Mouse (Mus musculus) kidney, postnatal 10 days (tissue): ENCODE measurements at regions not wholly inside any gene's neighbourhood (a gene's known extent, or its start where the extent isn't known, plus 50 kb on each side); places are given as distances from the start of the nearest gene placed in this dataset.

Experiments
- DNase-seq: peaks from one replicate; pipeline ENCODE4 v3.0.0; 2021; ENCODE audit warnings: mixed read lengths

DNA sequence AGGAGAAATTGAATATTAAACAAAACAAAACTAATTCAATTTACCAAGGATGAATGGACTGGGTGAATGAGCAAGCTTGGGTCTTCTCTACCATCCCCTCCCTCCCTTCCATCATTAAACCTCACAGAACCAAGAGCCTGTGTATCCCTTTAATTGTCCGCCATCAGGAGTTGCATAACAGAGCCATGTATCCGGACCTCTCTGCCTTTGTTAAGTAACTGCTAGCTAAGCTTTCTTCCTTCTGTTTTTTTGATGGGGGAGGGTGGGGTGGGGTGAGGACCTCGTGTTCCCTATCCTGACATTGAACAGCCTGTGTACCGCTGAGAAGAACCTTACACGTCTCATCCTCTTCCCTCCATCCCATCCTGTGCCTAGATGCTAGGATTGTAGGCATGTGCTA lies 274.0 kb downstream of the Pmp22 start:
- no peak for DNase-seq

DNA sequence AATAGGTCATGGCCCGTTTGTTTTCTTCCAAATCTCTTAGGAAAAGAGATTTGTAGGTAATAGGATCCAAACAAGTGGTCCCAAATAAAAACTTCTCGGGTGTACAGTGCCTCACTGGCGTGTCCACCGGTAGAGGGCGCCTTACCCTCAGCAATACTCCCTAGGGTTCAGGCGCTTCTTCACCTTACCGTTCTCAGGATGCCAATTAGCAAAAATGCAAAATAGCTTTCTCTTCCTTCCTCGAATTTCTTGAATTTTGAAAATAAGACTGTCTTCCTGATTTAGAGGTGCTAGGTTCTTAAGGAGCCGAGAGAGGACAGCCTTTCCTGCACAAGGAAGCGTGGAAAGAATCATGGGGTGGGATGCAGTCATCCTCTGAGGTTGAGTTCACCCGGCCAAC lies 275.9 kb downstream of the Pmp22 start:
- peak; percentile 89 for DNase-seq

DNA sequence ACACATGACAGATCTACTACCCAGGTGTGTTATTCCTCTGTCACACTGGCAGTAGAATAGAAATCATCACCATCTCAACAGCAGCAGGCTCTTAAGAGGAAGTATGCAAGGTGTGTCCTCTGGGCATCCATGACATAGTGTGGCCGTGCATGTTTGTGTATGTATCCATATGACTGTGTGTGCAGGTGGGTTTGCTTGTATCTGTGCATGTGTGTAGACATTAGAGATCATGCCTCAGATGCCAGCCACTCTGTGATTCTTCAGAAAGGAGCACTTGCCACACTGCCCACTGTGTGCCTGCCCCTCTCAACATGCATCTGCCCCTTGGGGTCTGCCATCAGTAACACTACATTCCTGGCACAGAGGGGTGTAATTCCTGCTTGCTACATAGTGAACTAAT lies 280.6 kb downstream of the Pmp22 start:
- no peak for DNase-seq

DNA sequence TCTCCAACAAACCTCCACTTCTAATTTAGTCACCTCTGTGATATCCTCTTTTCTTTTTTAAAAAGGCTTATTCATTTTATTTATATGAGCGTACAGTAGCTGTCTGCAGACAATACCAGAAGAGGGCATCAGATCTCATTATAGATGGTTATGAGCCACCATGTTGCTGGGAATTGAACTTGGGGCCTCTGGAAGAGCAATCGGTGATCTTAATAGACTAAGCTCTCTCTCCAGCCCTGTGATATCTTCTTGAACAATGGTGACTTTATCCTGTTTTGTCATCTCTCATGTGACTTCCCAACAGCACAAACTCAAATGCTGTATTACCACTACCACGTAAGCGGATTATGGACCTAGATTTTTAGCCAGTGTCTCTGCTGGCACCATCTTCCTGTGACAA lies 282.1 kb downstream of the Pmp22 start:
- DNase-seq = no peak

DNA sequence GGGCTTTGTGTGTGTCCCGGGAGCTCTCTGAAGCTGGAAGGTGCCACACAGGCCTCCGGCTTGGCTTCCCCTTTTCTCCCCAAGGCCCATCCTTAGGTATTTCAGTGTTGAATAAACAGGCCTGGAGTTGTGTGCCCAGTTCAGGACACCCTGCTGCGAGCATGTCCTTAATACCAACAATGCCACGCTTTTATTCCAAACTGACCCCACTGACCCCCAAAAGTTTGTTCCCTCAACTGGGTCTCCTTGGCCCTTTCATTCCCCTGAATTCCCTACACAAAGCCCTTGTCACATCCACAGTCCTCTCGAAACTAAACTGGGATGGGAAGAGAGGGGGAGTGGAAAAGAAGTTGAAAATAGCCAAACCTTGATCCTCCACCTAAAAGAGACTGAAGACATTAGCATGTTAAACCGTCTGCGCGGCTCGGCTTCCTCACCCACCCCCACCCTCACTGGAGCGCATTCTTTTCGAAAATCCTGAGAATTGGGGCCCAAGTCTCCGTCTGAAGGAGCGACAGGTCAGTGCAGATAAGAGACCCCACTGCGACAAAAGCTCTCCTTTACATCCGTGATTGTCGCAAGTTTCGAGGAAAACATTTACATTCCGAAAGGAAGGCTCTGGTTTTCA lies 283.7 kb downstream of the Pmp22 start:
- DNase-seq = no peak

DNA sequence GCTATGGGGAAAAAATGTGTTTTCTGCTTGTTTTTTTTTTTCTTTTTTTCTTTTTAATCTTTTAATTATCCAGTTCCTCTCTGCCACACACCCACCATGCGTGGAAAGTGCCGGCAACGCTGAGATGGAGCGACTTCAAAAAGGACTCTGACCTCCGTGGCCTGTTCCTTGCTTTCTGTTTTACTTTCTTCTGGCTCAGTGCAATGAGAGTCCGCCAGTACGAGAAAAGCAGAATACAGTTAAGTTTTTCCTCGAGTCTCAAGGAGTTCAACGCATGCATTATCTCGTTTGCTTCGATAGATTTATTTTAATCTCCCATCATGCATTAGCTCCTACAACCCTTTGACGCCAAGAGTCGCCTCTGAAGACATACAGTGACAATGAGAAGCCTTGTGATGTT lies 284.3 kb downstream of the Pmp22 start:
- peak; percentile 29 for DNase-seq

DNA sequence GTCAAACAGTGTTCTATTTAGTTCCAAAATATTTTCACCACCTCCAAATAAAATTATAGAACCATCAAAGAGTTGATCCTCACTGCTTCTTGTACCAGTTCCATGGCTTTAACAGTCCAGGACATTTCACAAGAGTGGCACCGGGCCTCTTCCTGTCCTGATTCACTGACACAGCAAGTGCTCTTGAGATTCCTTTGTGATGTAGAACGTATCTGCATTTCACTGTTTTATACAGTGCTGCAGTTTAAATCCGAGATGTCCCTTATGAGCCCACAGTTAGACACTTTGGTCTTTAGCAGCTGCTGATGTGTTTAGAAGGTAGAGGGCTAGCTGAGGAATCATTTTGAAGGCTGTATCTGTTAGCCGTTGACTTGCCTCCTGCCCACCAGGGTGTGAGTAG lies 284.8 kb downstream of the Pmp22 start:
- DNase-seq = no peak

DNA sequence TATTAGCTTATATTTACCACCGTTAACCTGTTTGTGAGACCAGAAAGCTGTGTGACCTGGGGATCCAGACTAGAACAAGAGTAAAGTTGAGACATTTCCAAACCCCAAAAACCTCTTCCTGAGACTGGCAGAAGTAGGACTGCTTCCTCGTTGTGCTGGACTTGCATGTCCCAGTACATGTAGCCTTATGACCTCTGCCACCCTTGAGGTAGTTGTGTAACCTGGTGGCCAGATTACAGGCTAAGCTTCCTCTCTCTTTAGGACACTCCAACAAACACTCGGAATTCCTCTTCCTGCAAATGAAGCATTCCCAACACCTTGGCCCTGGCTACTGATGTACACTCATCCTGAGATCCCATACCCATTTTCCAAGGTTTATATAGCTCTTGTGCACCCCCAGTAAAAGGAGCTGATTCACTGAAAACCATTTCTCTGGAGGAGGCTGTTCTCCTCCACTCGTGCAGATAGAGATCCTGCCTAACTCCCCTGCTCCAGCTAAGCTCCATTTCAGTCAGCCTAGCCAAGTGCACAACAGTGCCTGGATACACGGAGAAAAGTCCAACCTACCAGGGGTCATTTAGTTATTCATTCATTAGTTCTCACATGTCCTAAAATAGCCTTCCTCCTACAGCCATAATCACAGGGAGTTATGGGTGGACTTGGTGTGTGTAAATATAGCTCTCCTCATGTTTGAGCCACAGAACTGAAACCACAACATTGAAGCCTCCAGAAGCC lies 289.4 kb downstream of the Pmp22 start:
- no peak for DNase-seq

DNA sequence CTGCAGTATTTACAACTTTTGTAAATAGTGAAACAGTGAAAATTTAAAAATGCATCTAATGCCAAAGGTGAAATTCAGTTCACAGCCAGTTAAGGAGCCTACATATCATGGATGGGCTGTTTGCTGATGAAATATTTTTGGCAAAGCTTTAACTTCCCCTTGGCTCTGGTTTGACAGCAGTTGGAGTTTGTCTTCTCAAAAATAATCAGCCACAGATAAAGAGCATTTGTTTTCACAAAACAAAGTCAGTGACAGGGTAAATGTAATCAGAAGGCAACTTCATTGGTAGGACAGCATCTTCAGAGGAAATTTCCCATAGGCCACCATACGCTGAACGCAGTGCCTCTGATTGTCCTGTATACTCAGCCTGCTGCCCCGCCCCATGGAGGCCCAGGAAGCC lies 291.6 kb downstream of the Pmp22 start:
- DNase-seq = no peak

DNA sequence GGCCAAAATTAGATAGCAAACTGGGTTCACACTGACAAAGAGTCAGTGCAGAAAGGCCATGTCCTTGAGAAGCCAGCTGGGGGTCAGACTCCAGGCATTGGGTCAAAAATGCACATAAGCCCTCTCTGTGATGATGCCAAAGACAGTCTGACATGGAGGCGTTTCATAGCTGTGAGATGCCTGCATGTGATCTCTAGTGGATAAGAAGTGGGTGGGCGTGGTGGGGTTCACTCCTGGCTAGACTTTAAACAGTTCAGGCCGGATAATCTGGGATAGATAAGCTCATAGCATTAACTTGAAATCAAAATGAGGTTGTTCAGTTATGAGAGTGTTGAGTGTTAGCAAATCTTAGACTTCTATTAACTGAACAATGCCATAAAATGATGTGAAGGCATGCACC lies 293.3 kb downstream of the Pmp22 start:
- DNase-seq = no peak

DNA sequence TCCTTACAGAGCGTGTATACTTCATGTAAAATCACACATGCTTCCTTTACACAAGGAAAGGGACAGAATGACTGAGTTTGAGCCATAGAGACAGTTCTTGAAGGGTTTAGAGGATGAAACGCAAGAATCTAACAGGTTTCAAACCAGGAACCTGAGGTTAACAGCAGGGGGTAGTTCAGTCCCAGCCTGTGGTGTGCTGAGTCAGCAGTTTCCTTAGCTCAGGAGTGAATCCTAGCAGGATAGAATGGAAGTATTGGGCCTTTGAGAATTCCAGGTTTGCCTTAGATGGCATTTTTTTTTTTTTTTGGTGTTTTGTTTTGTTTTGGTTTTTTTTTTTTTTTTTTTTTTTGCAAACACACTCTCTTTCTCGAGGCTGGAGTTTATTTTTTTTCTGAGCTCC lies 295.5 kb downstream of the Pmp22 start:
- DNase-seq = no peak

DNA sequence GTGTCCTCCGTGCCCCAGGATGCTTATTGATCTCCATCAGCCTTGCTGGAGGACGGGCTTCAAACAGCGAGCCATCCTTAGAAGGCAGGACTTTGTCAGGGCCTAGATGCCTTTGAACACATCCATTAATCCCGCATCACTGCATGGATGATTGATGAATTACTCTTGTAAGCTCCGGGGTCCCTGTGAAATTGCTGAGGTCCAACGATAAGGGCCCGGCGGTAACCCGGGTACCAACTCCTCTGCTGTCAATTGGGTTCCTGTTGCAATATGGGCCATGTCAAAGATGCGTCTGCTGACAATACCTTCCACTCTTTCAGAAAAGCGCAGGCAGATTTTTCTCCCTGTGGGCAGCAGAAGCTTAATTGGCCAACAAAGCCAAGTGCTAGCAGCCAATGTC lies 297.0 kb downstream of the Pmp22 start:
- DNase-seq = no peak

DNA sequence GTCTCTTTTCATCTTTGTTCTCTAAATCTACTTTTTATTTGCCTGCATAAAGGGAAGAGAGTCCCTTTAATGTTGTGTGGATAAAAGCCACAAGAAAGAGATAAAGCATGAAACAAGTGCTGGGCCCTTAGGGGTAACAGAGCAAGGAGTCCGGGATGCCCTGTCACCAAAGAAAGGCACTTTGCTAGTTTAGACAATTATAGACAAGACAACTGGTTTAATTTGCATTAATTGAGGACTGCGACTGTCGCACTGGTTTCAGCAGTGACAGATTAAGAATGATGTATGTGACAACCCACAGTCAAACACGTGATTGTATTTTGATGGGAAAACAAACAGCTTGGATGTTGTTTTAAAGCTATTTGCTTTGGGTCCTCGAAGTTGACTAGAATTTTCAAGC lies 325.0 kb downstream of the Pmp22 start:
- DNase-seq = no peak

DNA sequence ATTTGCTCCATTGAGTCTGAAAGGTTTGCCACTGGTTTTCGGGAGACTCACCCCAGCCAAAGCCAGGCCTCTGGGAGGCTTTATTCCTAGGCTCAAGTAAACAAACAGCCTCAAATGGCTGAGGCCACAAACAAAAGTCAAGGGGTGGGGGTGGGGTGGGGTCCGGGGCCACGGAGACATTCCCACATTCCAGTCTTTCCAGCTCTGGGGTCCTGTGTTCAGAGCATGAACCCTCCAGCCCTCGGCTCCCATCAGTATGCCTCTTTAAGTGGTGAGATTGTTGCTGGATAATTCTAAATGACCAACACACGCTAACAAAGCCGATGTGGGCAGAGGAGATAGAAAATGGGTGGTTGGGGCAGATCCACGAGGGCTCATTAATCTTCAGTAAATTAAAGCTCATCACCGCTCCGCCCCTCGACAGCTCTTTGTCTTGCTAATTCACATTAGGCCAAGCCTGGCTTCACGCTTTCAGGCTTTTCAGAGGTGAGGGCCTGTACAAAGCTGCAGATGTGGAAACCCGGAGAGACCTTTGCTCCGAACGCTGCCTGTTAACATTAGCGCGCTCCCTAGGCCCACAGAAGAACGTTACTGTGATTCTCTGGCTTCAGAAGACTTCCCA lies 326.2 kb downstream of the Pmp22 start:
- DNase-seq = no peak

DNA sequence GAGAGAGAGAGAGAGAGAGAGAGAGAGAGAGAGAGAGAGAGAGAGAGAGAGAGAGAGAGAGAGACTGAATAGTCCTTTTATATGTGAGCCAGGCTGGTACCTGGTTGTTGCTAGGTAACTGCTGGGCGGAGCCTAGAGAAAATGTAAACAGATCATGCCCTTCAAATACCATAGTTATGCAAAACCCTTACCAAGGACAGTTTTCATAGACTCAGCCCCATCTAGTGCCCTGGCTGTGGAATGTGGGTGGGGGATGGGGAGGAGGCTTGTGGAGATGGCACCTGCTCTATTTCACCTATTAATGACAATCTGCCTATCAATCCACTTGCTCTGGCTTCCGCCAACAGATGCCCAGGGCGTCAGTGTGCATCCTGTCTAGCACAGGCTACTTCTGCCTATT lies 327.6 kb downstream of the Pmp22 start:
- peak; percentile 14 for DNase-seq

DNA sequence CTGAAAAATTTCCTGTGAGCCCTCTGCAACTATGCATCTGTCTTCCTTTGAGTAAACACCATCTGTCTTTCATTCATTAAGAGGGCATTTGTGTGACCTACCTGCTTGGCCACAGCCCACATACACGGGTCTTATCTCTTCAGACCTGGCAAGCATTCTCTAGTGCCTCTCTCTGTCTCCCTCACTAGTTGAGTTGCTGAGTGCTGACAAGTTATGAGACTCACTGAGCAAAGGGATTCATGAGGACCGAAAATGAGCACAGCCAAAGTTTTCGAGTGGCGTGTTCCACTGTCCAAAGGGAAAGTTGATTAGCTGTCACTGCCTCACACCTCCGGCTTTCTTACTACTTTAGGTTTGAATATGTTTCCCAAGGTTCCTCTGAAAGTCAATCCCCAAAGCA lies 328.5 kb downstream of the Pmp22 start:
- DNase-seq = no peak

DNA sequence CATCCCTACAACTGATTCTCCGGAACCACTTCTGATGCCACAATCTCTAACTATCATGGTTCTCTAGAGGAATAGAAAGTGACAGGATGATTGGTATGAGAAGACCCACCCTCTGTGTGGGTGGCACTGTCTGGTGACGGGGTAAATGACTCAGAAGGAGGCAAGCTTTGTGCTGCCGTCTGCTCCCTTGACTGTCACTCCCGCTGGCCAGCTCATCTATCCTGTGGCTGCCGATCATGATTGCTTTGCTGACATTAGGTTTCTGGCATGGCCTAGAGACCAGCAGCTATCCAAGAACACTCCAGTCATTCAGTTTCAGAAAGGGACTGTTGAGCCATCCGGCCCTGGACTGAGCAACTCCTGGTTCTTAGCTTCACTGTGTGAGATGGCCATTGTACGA lies 331.4 kb downstream of the Pmp22 start:
- no peak for DNase-seq

DNA sequence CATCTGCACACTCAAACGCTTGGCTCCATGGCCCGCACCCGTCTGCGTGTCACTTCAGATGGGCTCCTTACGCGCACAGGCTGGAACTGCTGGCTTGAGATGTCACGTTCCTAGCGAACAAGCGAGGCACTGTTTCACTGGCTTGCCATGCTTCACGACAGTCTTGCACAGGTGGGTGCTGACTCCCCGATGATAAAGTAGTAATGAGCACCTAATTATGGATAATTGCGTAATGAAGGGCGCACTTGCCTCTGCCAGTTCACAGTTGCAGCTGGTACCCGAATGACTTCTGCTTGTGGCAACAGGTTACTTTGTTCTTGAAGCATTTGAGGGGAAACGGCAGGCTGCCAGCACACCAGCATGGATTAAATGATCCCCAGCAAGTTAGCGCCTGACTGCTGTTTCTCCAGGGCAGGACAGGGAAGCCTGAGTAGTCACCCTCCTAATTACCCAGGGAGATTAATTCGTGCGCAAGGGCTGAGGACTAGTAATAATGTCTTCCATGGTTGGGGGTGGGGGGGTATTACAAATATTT lies 335.1 kb downstream of the Pmp22 start:
- peak; percentile 25 for DNase-seq

DNA sequence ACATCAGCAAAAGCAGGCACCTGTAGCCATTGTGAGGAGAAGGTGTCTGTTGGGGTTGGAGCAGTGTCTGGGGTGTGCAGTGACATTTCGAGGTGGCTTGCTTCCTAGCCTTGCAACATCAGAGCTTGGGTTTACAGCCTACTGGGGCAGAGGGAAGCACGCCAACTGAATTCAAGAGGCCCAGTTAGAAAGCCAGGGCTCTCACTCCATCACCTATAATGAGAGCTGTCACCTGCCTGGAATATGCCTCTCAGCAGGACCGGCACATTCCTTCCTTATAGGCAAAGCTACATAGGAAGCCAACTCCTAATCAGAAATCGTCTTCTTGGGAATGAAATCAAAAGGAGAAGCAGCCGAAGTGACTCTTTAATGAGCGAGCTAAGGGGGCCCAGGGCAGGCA lies 337.2 kb downstream of the Pmp22 start:
- no peak for DNase-seq

DNA sequence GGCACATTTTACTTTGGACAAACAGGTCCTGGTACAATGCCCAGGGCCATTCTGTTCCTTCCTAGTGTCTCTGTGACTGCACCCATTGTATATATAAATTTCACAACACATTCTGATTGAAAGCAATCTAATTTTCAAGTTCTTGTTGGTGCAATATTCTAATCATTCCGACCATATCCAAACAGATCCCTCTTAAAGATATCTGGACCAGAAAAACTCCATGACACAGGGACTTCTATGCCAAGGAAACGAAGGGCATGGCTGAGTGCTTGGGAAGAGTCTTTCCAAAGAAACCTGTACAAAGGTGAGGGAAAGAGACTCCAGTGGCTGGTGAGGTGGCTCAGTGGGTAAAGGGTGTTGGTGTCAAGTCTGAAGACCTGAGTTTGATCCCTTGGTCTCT lies 337.8 kb downstream of the Pmp22 start:
- no peak for DNase-seq

DNA sequence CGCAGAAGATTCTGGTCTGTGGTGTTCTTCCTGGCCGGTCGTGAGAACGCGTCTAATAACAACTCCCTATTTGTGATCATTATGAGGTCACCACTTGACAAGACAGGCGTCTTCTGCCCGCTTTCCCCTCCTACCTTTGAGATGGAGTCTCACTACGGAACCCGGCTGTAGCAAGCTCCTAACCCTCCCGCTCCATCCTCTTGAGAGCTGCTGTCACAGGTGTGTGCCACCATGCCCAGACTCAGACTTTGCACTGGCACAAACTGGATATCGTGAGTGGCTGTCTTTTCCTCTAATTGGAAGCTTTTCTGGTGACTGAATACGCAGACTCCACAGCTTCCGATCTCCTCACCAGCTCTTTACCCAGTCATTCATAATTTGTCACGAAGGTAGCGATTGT lies 346.0 kb downstream of the Pmp22 start:
- DNase-seq = no peak

DNA sequence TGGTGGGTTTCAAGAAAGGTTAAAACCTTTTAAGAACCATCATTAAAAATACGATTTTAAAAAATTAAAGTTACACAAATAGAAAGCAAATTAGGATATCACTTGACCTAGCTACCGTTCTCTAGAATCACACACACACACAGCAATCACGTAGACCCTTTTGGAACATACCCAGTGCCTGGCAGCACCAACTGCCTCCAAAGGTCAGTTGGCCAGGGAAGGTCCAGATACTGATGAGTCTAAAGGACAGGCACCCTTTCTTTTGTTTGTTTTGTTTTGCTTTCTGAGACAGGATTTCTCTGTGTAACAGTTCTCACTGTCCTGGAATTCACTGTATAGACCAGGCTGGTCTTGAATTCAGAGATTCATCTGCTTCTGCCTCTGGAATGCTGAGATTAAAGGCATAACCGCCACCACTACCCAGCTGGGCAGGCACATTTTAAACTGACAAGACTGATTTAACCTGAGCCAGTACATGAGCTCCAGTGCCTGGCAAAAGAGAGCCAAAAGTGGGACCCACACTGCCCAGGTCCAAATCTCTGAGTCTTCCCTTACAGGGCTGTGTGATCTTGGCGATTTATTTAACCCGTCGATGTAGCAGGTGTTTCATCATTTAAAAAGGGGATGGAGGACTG lies 353.0 kb downstream of the Pmp22 start:
- no peak for DNase-seq

DNA sequence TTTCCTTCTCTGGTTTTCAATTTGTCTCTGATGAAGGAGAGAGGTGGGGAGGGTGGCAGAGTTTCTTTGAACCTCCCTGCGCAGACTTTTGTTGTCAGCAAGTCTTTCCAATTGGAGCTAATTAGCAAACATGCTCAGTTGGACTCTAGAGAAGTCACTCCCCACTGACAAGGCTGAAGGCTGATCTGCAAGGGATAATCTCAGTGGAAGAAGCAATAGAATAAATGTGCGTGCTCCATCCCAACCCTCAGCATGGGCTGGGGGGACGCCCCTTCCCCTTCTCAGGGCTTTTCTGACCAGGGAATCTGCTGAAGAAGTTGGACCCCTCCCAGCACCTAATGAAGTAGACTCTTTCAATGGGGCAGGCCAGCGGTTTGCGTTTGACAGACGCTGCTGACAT lies 353.8 kb downstream of the Pmp22 start:
- DNase-seq = no peak

DNA sequence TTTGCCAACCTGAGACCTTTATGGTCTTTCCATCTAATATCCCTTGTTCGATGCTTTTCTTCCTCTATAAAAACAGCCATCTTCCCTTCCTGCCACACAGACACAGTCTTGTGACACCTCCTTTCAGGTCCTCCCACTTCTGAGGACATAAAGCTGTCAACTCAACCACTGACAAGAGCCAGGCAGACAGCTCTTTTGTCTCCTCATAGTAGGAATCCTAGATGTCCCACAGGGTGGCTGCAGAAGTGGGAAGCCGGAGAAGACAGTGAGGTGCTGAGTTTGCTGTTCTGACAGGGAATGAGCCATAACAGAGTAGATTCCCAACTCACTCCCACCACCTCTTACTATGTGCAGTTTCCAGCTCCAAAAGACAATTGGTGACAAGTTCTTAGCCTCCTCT lies 358.4 kb downstream of the Pmp22 start:
- peak; percentile 13 for DNase-seq
